Mouse (Mus musculus): ENCODE data around the gene Mrps35. TPM values are rescaled to one million over a fixed set of nuclear protein-coding genes. Genes with fewer than 3 reads are reported as not detected.

The Mrps35 gene
- total RNA-seq, 2 experiments from 2014 or later, result 145 to 150 TPM

- intact Hi-C loops (cut with DNase I), result no loop called here
- no peak for DNase-seq
These were observed 14.2 kb upstream of the Mrps35 start for GRCm38 (mm10) chr6:147028396-147028795.

- peak; percentile 42 to 61 for DNase-seq
- intact Hi-C loops (cut with DNase I), result no loop called here
These were observed 13.0 kb upstream of the Mrps35 start for GRCm38 (mm10) chr6:147029591-147029990.

DNA sequence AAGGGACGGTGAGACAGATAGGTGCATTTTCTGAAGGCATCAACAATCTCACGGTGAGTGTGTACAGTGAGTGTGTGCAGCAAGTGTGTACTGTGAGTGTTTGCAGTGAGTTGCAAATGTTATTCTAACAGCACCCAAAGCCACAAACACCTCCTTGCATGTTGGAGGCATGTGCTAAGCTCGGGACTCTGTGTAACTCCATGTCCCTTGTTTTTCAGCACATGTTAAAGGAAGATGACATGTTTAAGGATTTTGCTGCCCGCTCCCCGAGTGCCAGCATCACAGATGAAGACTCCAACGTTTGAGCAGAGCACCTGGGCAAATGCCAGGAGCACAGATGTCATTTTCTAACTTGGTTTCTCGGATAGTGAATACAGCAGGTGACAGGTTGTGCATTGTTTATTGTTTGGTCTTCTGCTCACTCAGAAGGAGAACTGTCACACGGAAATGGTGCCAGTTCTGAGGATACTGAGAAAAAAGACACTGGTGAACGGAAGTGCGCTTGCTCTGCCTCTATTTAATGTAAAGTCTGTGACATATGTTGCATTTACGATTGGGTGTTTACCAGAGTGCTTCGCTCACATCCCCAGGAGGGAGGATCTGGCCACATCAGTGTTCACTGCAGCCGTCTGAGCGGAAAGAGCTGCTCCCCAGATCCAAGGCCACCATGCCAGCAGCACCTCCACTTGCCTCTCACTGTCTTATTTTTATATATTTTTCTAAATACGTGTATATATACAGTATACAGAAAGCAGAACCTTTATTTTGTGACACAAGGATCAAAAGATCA is 12.3 kb upstream of the Mrps35 start:
- DNase-seq, result no peak
- intact Hi-C loops (cut with DNase I), result no loop called here

GRCm38 (mm10) chr6:147032303-147032925 is 10.2 kb upstream of the Mrps35 start, which contains the start of gene Rep15:
Gene Rep15, plus strand, starts transcription at chr6:147032584.
- intact Hi-C loops (cut with DNase I), result no loop called here
- DNase-seq, result no peak

DNA sequence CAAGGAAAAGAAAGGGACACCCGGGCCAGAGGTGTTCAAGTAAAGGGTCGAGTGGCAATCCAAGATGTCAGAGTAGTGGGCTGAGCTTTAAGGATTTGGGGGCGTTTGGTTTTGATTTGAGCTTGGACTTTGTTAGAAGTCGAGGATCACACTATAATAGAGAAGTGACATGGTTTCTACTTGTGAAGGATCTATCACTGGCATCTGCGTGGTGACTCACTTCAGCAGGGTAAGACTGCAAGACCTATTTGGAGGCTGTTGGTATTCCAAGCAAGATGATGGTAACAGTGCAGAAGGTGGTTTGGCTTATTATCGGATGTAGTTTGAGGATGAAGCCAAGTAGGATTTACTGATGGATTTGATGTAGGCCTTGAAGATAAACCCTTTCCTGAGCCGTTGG is 1.1 kb downstream of the Mrps35 start:
- no peak for DNase-seq
- intact Hi-C loops (cut with DNase I), result no loop called here

GRCm38 (mm10) chr6:147049239-147049805 is 6.8 kb downstream of the Mrps35 start:
- DNase-seq, result no peak
- intact Hi-C loops (cut with DNase I), result no loop called here

DNA sequence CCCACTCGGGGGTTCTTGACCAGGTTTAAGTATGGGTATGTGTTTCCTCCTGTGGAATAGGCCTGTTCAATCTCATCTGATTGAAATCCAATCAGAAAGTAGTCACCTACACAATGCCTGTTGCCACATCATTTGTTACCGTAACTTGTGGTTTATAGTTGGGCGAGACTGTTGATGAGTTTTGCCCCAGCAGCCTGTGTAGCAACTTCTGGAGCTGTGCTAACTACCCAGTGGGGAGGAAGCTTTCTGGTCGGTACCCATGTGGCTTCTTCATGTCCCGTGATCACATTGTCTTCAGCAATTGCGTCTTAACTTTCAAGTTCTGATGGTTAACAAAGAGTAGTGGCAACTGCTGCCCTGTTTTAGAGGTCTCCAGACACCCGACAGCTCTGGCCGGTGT is 9.1 kb downstream of the Mrps35 start:
- intact Hi-C loops (cut with DNase I), result no loop called here

GRCm38 (mm10) chr6:147052440-147052839 is 9.9 kb downstream of the Mrps35 start:
- DNase-seq, result no peak
- intact Hi-C loops (cut with DNase I), result no loop called here

More for the DNA sequence above, 9.1 kb downstream of the Mrps35 start:
- no peak for DNase-seq

GRCm38 (mm10) chr6:147053785-147054646 is 11.5 kb downstream of the Mrps35 start:
- intact Hi-C loops (cut with DNase I), result no loop called here
- DNase-seq, result no peak

DNA sequence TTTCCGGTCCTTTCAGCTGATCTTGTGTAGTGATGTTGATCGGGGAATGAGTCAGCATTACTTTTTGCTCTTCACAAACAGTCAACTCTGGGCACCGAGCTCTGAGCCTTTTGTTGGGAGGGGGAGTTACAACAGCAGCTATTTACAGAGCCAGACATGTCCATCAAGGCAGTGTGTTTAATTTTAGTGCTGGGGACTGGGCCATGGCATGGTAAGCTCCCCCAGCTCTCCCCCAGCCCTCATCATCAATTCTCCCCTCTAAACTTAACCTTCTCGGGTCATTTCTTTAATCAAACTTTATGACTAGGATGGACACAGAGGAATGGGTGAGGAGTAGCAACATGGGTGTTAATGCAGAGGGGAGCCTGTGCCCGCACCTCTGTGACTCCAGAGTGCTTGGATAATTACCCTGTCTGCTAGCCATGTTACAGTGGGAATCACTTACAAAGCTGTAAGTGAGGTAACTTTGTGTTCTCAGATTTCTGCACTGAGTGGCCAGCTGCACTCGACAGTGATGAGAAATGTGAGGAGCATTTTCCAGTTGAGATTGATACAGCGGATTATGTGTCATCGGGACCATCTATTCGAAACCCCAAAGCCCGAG is 12.9 kb downstream of the Mrps35 start:
- no peak for DNase-seq
- intact Hi-C loops (cut with DNase I), result no loop called here

GRCm38 (mm10) chr6:147059326-147059725 is 16.8 kb downstream of the Mrps35 start:
- intact Hi-C loops (cut with DNase I), result no loop called here
- peak; percentile 39 to 47 for DNase-seq

DNA sequence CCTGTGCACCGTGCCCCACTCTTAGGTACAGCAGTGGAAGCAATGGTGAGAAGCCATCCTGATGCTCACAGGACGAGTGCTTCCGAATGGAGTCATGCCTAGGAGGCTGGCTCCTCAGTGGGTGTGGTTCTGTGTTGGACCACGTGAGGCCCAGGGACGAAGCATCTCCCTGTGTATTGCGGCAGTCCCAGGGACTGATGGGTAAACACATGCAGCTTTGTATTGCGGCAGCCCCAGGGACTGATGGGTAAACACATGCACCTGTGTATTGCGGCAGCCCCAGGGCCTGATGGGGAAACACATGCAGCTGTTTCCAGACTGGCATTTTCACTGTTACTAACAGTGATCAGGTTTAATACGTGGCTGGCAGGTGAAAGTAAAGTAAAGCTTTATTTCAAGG is 19.1 kb downstream of the Mrps35 start:
- intact Hi-C loops (cut with DNase I), result no loop called here

GRCm38 (mm10) chr6:147062034-147062433 is 19.5 kb downstream of the Mrps35 start:
- no peak for DNase-seq
- intact Hi-C loops (cut with DNase I), result no loop called here

More for the DNA sequence above, 19.1 kb downstream of the Mrps35 start:
- no peak for DNase-seq

GRCm38 (mm10) chr6:147062694-147063093 is 20.1 kb downstream of the Mrps35 start:
- intact Hi-C loops (cut with DNase I), result no loop called here
- no peak for DNase-seq

DNA sequence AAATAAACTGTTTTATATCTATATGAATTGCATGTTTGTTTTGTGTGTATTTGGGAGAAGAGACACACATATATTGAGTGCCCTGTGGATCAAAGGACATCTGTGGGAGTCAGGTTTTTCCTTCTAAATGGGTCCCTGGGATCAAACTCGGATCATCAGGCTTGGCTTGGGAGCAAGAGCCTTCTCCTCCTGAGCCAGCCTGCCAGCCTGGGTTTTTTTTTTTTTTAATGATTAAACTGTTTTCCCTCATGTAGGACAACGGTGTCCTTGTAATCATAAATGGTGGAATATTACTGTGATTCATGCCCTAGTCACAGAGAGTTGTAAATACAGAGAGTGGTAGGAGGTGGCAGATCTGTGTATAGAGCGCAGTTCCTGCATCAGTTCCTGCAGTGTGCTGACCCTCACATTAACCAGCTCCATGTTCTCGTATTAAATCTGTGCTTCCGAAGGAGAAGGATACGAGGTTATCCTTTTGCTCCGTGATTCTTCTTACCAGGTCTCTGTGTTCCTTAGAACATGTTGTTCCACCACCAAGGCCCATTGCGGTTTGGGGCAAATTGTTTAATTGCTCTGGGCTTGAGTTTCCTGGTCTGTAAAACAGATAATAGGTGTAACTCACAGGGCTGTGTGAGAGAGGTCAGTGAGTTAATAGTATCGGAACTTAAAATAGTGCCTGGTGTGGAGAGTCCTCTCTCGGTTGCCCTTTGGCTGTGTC is 21.8 kb downstream of the Mrps35 start:
- intact Hi-C loops (cut with DNase I), result no loop called here
- no peak for DNase-seq

GRCm38 (mm10) chr6:147064944-147065261 is 22.3 kb downstream of the Mrps35 start:
- intact Hi-C loops (cut with DNase I), result no loop called here
- peak in 1 of 2 experiments; percentile 21 for DNase-seq

GRCm38 (mm10) chr6:147075808-147076387 is 33.3 kb downstream of the Mrps35 start:
- DNase-seq, result peak in 1 of 2 experiments; percentile 16
- intact Hi-C loops (cut with DNase I), result no loop called here

DNA sequence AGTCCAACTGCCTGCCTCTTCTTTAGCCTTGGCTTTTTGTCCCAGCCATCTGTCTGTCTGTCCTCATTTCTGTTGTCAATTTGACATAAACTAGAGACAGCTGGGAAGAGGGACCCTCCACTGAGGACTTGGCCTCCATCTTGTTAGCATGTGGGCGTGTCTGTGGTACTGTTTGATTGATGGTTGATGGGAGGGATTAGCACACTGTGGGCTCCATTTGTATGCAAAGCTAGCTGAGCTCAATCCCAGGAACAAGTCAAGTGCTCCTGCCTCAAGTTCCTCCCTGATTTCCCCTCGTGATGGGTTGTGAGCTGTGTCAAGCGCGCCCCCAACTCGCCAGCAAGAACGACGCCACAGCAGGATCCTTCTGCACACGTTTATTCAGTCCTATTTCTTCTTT is 34.3 kb downstream of the Mrps35 start:
- DNase-seq, result no peak
- intact Hi-C loops (cut with DNase I), result no loop called here

DNA sequence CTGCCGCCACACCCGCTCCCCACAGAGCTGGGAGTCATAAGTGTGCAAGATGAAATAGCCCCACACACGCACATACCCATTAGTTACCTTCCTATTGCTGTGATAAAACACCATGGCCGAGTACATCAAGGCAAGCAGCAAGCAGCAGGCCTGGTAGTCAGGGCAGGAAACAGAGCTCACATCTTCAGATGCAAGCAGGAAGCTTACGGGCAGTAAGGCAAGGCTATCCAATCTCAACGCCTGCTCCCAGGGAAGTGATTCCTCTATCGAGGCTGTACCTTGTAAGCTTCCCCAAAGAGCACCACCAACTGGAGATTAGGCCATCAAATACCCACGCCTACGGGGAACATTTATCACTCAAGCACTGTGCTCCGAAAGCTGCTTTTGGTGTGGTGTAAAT is 37.4 kb downstream of the Mrps35 start:
- intact Hi-C loops (cut with DNase I), result no loop called here
- DNase-seq, result no peak

Data from heart, postnatal 10 days (tissue).